Mouse (Mus musculus): ENCODE measurements around the gene Nccrp1.

- no peak for TF ChIP-seq CTCF (IDR thresholded peaks at IDR 0.05)
- TF ChIP-seq EP300 (IDR thresholded peaks at IDR 0.05) = no peak
Observed at GRCm38 (mm10) chr7:28505585-28505984, 41.5 kb downstream of the Nccrp1 start.

Data from lung, postnatal 0 days (tissue).